Mouse (Mus musculus) lung, postnatal 0 days (tissue): ENCODE measurements around the gene Prdm11.

ENCODE experiments used
- CTCF ChIP-seq: IDR thresholded peaks from 2 replicates; pipeline ENCODE4 v1.5.1; 2016; ENCODE audit warnings: antibody characterized with exemption, mild to moderate bottlenecking
- EP300 ChIP-seq: IDR thresholded peaks from 2 replicates; pipeline ENCODE4 v1.6.1; 2016; ENCODE audit warnings: antibody characterized with exemption, mild to moderate bottlenecking, control low read depth

GRCm38 (mm10) chr2:93039043-93039442 is 6.9 kb downstream of the Prdm11 start:
- TF ChIP-seq CTCF: no peak
- no peak for TF ChIP-seq EP300
